Comparison of ENCODE assay signal across 14 mouse cellular contexts in genomic region chr15:100718572-100718971, GRCm38 (mm10). TPM values are rescaled to one million over a fixed set of nuclear protein-coding genes. Genes with fewer than 3 reads are reported as not detected.
DNase-seq lines count a peak whose midpoint lies in the region; ATAC-seq and TF ChIP-seq lines count a peak whose summit lies in the region.
"Had no signal": no experiment of that assay in that cellular context is flagged by ENCODE, and none has a peak within 500 bp of the region (broad histone marks: within the 10 kb centered on the region; RNA-seq: fewer than 3 reads in every experiment).

No protein-coding gene starts in this region.

- no peak for TF ChIP-seq POLR2A in liver, adult 2 months (IDR thresholded peaks at IDR 0.05; ENCODE audit: extremely low read depth, insufficient read depth, low read length)

- peak; percentile 66 for DNase-seq in CD4-positive, CD25-positive, alpha-beta regulatory T cell, adult 2 months (ENCODE audit: low read depth, low spot score)
- DNase-seq in liver, adult 2 months (ENCODE audit: extremely low read depth, low read depth, low spot score), result no peak
- DNase-seq in thymus, postnatal 4 days, result peak; percentile 67
- DNase-seq in thymus, postnatal 10 days (ENCODE audit: low spot score in 2 of 2), result no peak
- DNase-seq in right cerebral cortex, postnatal 4 days, result no peak
- no peak for DNase-seq in kidney, postnatal 14 days
- DNase-seq: cerebellum, adult 9-11 months had no signal

- no peak overlapping the region for H3K4me2 ChIP-seq in liver, embryonic 12.5 days
- H3K4me2 ChIP-seq: heart, embryonic 13.5 days; hindbrain, embryonic 14.5 days; liver, embryonic 15.5 days had no signal

- no peak for ATAC-seq in CD4-positive, CD25-positive, alpha-beta regulatory T cell, adult 4 months
- ATAC-seq in liver, embryonic 12.5 days, result no peak

- H3K9me3 ChIP-seq in liver, embryonic 12.5 days (replicated peaks), result no peaks in the 10 kb centered on the region
- H3K9me3 ChIP-seq: embryonic facial prominence, embryonic 10.5 days; liver, embryonic 15.5 days; midbrain, embryonic 10.5 days had no signal

- H3K79me2 ChIP-seq in liver, adult 2 months (ENCODE audit: control insufficient read depth, insufficient read depth, low read length), result no peaks in the 10 kb centered on the region

- WGBS in liver, adult 2 months, result 85% methylated on average over 11 of the region's 11 CpGs
- WGBS in liver, embryonic 12.5 days (ENCODE audit: insufficient replicate concordance), result 72% methylated on average over 11 of the region's 11 CpGs

- H3K4me3 ChIP-seq in liver, adult 2 months (ENCODE audit: insufficient read depth, low read depth, low read length), result no peak overlapping the region
- H3K4me3 ChIP-seq in liver, embryonic 12.5 days, result no peak overlapping the region
- H3K4me3 ChIP-seq: embryonic facial prominence, embryonic 10.5 days; heart, embryonic 13.5 days; liver, embryonic 15.5 days; midbrain, embryonic 10.5 days had no signal

- H3K9ac ChIP-seq in liver, adult 2 months (ENCODE audit: low read depth, low read length), result no peak overlapping the region
- H3K9ac ChIP-seq in liver, embryonic 12.5 days, result no peak overlapping the region
- H3K9ac ChIP-seq: heart, embryonic 13.5 days; hindbrain, embryonic 14.5 days; liver, embryonic 15.5 days had no signal

- H3K27ac ChIP-seq in liver, adult 2 months (replicated peaks; ENCODE audit: insufficient read depth, low read depth, low read length), result no peak overlapping the region
- no peak overlapping the region for H3K27ac ChIP-seq in liver, embryonic 12.5 days
- H3K27ac ChIP-seq: embryonic facial prominence, embryonic 10.5 days; heart, embryonic 13.5 days; hindbrain, embryonic 14.5 days; liver, embryonic 15.5 days; midbrain, embryonic 10.5 days had no signal

- no peaks in the 10 kb centered on the region for H3K36me3 ChIP-seq in liver, adult 2 months (ENCODE audit: control insufficient read depth, insufficient read depth, low read length)
- no peaks in the 10 kb centered on the region for H3K36me3 ChIP-seq in liver, embryonic 12.5 days
- H3K36me3 ChIP-seq: embryonic facial prominence, embryonic 10.5 days; heart, embryonic 13.5 days; liver, embryonic 15.5 days; midbrain, embryonic 10.5 days had no signal

- TF ChIP-seq CTCF in liver, adult 2 months (IDR thresholded peaks at IDR 0.05; ENCODE audit: low read depth, low read length), result peak; percentile 54

- H3K4me1 ChIP-seq in liver, adult 2 months (ENCODE audit: control insufficient read depth, insufficient read depth, low read length), result no peaks in the 10 kb centered on the region
- H3K4me1 ChIP-seq in liver, embryonic 12.5 days, result no peaks in the 10 kb centered on the region
- H3K4me1 ChIP-seq: heart, embryonic 13.5 days had no signal

- no peaks in the 10 kb centered on the region for H3K27me3 ChIP-seq in liver, adult 2 months (ENCODE audit: control insufficient read depth, insufficient read depth, low read length)
- peaks cover 20% of the 10 kb centered on the region; the same call in 1 of the 2 replicates for H3K27me3 ChIP-seq in liver, embryonic 12.5 days (replicated peaks)

RNA-seq across cellular contexts. Expression of gene Galnt6, which starts 10.6 kb away (rescaled TPM):
- polyA plus RNA-seq in CD4-positive, CD25-positive, alpha-beta regulatory T cell, adult 4 months (2017; shearing (Covaris generic)), result 100 to 1,000 TPM in 1 of 2 experiments, 10 to 100 TPM in 1; 63.9 to 105 TPM
- total RNA-seq in liver, adult 2 months (2014; rRNA removed), result 0.46 and 0.87 TPM in 2 replicates
- polyA plus RNA-seq in liver, adult 2 months (2012; rRNA removed), result 0.20 and 0.42 TPM in 2 replicates
- polyA plus RNA-seq in liver, embryonic 12.5 days (2016; fragmentation: Nextera tagmentation; extraction: Ambion mirVana), result 0.96 and 1.3 TPM in 2 replicates

RNA-seq across cellular contexts. Expression of gene Cela1, which starts 30.9 kb away (rescaled TPM):
- 10 to 100 TPM in 1 of 2 experiments, 1 to 10 TPM in 1; 5.7 to 10.5 TPM for polyA plus RNA-seq in CD4-positive, CD25-positive, alpha-beta regulatory T cell, adult 4 months (2017; shearing (Covaris generic))
- 54.6 and 199 TPM in 2 replicates for total RNA-seq in liver, adult 2 months (2014; rRNA removed)
- 58.3 and 69.1 TPM in 2 replicates for polyA plus RNA-seq in liver, adult 2 months (2012; rRNA removed)
- polyA plus RNA-seq in liver, embryonic 12.5 days (2016; fragmentation: Nextera tagmentation; extraction: Ambion mirVana), result 8.7 and 11.0 TPM in 2 replicates

RNA-seq across cellular contexts. Expression of gene Slc4a8, which starts 43.0 kb away (rescaled TPM):
- 1 to 10 TPM; 5.7 to 7.7 TPM for polyA plus RNA-seq in CD4-positive, CD25-positive, alpha-beta regulatory T cell, adult 4 months (2017; shearing (Covaris generic))
- 0.18 and 1.1 TPM in 2 replicates for total RNA-seq in liver, adult 2 months (2014; rRNA removed)
- polyA plus RNA-seq in liver, adult 2 months (2012; rRNA removed), result 0.16 and 0.29 TPM in 2 replicates
- 0.47 and 0.70 TPM in 2 replicates for polyA plus RNA-seq in liver, embryonic 12.5 days (2016; fragmentation: Nextera tagmentation; extraction: Ambion mirVana)

RNA-seq across cellular contexts. Expression of gene Bin2, which starts 49.2 kb away (rescaled TPM):
- polyA plus RNA-seq in CD4-positive, CD25-positive, alpha-beta regulatory T cell, adult 4 months (2017; shearing (Covaris generic)), result 100 to 1,000 TPM; 283 to 390 TPM
- total RNA-seq in liver, adult 2 months (2014; rRNA removed), result 1.0 and 4.0 TPM in 2 replicates
- 1.4 and 4.0 TPM in 2 replicates for polyA plus RNA-seq in liver, adult 2 months (2012; rRNA removed)
- polyA plus RNA-seq in liver, embryonic 12.5 days (2016; fragmentation: Nextera tagmentation; extraction: Ambion mirVana), result 40.5 and 40.6 TPM in 2 replicates

Comparison
In these comparisons a context has a peak if more than half of its experiments do, and no peak if none do; other contexts are left out.
1. DNase-seq: peak in CD4-positive, CD25-positive, alpha-beta regulatory T cell, adult 2 months (single experiment) and thymus, postnatal 4 days (single experiment); none in liver, adult 2 months (single experiment), thymus, postnatal 10 days (0 of 2), right cerebral cortex, postnatal 4 days (single experiment) and kidney, postnatal 14 days (single experiment).
2. RNA of gene Galnt6, which starts 10.6 kb away (polyA plus RNA-seq): 63.9 to 105 TPM in CD4-positive, CD25-positive, alpha-beta regulatory T cell, adult 4 months; 0.96 to 1.3 TPM in liver, embryonic 12.5 days and 0.20 to 0.42 TPM in liver, adult 2 months; every median in the first group is over 10 times any median in the second.